Mouse (Mus musculus) embryonic facial prominence, embryonic 14.5 days (tissue): ENCODE data around the gene Stk19. TPM values are rescaled to one million over a fixed set of nuclear protein-coding genes. Genes with fewer than 3 reads are reported as not detected.

Source experiments
- ATAC-seq: fragments of 200-750 bp; cut with Nextera tagmentation; 2 replicates; pipeline ENCODE4 v1.8.0; 2017; ENCODE audit warnings: low read depth, moderate number of reproducible peaks, moderate TSS enrichment
- DNase-seq: peaks from one replicate; pipeline ENCODE4 v3.0.0-alpha.2; 2015; ENCODE audit warnings: low spot score
- H3K27ac ChIP-seq: fragments of 300-500 bp; sonication (generic); replicated peaks from 2 replicates; pipeline ENCODE4 v1.5.1; 2014; ENCODE audit warnings: low read depth, mild to moderate bottlenecking, low read length, moderate library complexity
- H3K27me3 ChIP-seq: fragments of 300-500 bp; sonication (generic); replicated peaks from 2 replicates; pipeline ENCODE4 v1.6.1; 2014; ENCODE audit warnings: low read length; ENCODE audit not compliant: control insufficient read depth, insufficient read depth
- H3K36me3 ChIP-seq: fragments of 300-500 bp; sonication (generic); 2 replicates; pipeline ENCODE4 v1.6.1; 2014; ENCODE audit warnings: low read length, mixed read lengths; ENCODE audit not compliant: control insufficient read depth, insufficient read depth
- H3K4me1 ChIP-seq: fragments of 300-500 bp; sonication (generic); 2 replicates; pipeline ENCODE4 v1.6.1; 2014; ENCODE audit warnings: antibody characterized with exemption, low read length; ENCODE audit not compliant: control insufficient read depth, insufficient read depth
- H3K4me2 ChIP-seq: fragments of 300-500 bp; sonication (generic); 2 replicates; pipeline ENCODE4 v1.6.1; 2014; ENCODE audit warnings: low read depth, mild to moderate bottlenecking, low read length, moderate library complexity, mixed read lengths
- H3K4me3 ChIP-seq: fragments of 300-500 bp; sonication (generic); 2 replicates; pipeline ENCODE4 v1.5.1; 2014; ENCODE audit warnings: low read depth, mild to moderate bottlenecking, low read length
- H3K9ac ChIP-seq: fragments of 300-500 bp; sonication (generic); 2 replicates; pipeline ENCODE4 v1.6.1; 2014; ENCODE audit warnings: low read depth, mild to moderate bottlenecking, low read length, moderate library complexity, mixed read lengths
- H3K9me3 ChIP-seq: fragments of 300-500 bp; sonication (generic); 2 replicates; pipeline ENCODE4 v1.6.1; 2016; ENCODE audit warnings: low read length; ENCODE audit not compliant: control insufficient read depth
- WGBS: fragments of 180-500 bp; shearing (Covaris S2); extraction: QIAGEN DNeasy Blood & Tissue Kit; methylation state at CpG from one replicate; pipeline ENCODE4 v1.1.7; 2014; 5-methylcytosine and 5-hydroxymethylcytosine counted together
- polyA plus RNA-seq: library from polyadenylated mRNA; unstranded; fragments of >200 nt; fragmentation: Nextera tagmentation; extraction: Ambion mirVana; gene quantifications from 2 replicates; pipeline ENCODE4 v1.2.1, GENCODE M21; 2014

Gene Stk19
- polyA plus RNA-seq, 1 experiment from 2014 or later, result 21.7 TPM

GRCm38 (mm10) chr17:34865981-34866380 lies 29.2 kb upstream of the Stk19 start:
- Histone ChIP-seq H3K27me3 (no peaks in the 10 kb centered on the region), H3K36me3 (no peaks in the 10 kb centered on the region), H3K4me2 (no peak overlapping the region), H3K9me3 (no peaks in the 10 kb centered on the region), H3K9ac (no peak overlapping the region), H3K4me1 (no peaks in the 10 kb centered on the region), H3K4me3 (no peak overlapping the region), H3K27ac (no peak overlapping the region)
- ATAC-seq, result no peak
- WGBS, result 51% methylated on average over 7 of the region's 7 CpGs
- DNase-seq, result no peak

- H3K4me2 ChIP-seq, result no peak within 1 kb of the TSS
- no peak within 1 kb of the TSS for H3K4me3 ChIP-seq
- ATAC-seq (no peak), DNase-seq (no peak)
- no peaks in the 10 kb centered on the region for H3K27me3 ChIP-seq
- H3K36me3 ChIP-seq, result 0 out of 2 replicates have a peak, but pooled peaks cover 3% of the 10 kb centered on the region
- H3K9ac ChIP-seq, result no peak within 1 kb of the TSS
- no peaks in the 10 kb centered on the region for H3K9me3 ChIP-seq
- H3K4me1 ChIP-seq, result no peaks in the 10 kb centered on the region
- WGBS, result 68% methylated on average over 8 of the region's 8 CpGs
- H3K27ac ChIP-seq, result no peak within 1 kb of the TSS
Observed at GRCm38 (mm10) chr17:34862416-34863081, 25.8 kb upstream of the Stk19 start, which contains the start of gene Cfb. Gene Cfb, minus strand, starts transcription at chr17:34862518.

DNA sequence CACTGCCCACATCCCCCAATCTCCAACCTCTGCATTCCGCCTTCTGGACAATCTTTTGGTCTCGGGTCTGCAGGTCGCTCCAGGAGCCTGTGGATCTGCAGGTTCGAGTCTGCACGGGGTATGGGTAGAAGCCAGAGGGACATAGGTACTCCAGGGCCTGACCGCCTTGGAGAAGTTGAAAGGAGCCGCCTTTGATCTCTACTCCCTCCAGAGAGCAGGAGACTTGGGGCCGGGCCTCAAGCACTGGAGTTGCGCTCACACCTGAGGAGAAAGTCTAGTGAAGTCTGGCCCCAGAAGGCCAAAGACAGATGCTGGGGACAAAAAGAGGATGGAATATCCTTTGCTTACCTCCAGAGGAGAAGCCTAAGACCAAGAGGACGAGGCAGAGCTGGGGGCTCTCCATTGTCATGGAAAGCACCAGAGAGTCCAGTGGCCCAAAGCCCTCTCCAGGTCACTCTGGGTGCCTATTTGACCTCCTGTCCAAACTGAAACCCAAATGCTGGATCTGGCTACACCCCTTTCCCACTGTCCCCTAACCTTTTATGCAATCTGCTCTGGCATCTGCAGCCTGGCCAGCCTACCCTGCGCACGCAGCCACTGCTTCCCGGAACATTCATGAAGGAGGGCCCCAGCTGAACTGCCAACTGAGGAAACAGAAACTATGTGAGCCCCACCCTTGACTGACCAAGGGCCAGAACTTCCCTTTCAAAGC lies 25.1 kb upstream of the Stk19 start:
- H3K27me3 ChIP-seq, result no peaks in the 10 kb centered on the region

GRCm38 (mm10) chr17:34860514-34860913 lies 23.8 kb upstream of the Stk19 start:
- DNase-seq, result no peak
- 74% methylated on average over 9 of the region's 9 CpGs for WGBS
- no peak overlapping the region for H3K4me3 ChIP-seq
- no peak overlapping the region for H3K27ac ChIP-seq
- no peak for ATAC-seq
- H3K9me3 ChIP-seq, result no peaks in the 10 kb centered on the region
- H3K9ac ChIP-seq, result no peak overlapping the region
- peaks cover 13% of the 10 kb centered on the region; the same call in 1 of the 2 replicates for H3K36me3 ChIP-seq
- H3K4me2 ChIP-seq, result no peak overlapping the region
- H3K27me3 ChIP-seq, result no peaks in the 10 kb centered on the region
- H3K4me1 ChIP-seq, result no peaks in the 10 kb centered on the region

More for the DNA sequence above, 25.1 kb upstream of the Stk19 start:
- no peak overlapping the region for H3K27ac ChIP-seq
- WGBS, result 70% methylated on average over 13 of the region's 13 CpGs
- H3K9ac ChIP-seq, result no peak overlapping the region
- H3K4me2 ChIP-seq, result no peak overlapping the region
- ATAC-seq (no peak), DNase-seq (no peak)
- no peaks in the 10 kb centered on the region for H3K9me3 ChIP-seq
- H3K36me3 ChIP-seq, result 0 out of 2 replicates have a peak, but pooled peaks cover 6% of the 10 kb centered on the region
- H3K4me3 ChIP-seq, result no peak overlapping the region
- no peaks in the 10 kb centered on the region for H3K4me1 ChIP-seq

DNA sequence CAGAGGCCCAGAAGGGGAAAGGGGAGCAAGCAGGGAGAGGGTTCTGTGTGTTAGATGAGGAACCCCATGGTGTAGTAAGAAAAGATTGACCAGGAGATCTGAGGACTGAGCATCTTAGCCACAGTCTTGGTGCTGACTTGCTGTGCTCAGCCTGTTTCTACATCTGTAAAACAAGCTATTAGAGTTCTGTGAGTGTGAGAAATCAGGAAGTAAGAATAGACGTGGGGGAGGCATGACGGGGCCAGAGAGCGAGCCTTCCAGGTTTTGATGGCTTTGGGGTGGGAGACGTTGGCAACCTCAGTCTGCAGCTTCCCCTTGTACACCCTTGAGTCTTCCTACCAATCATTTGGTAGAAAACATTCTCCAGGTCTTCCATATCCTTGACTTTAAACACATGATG lies 21.9 kb upstream of the Stk19 start:
- Histone ChIP-seq H3K9me3 (no peaks in the 10 kb centered on the region), H3K4me1 (no peaks in the 10 kb centered on the region), H3K27ac (no peak overlapping the region), H3K36me3 (peaks cover 31% of the 10 kb centered on the region), H3K4me2 (no peak overlapping the region), H3K9ac (no peak overlapping the region), H3K4me3 (no peak overlapping the region), H3K27me3 (no peaks in the 10 kb centered on the region)
- no peak for ATAC-seq
- WGBS, result 86% methylated on average over 4 of the region's 4 CpGs
- DNase-seq, result no peak

- H3K4me3 ChIP-seq, result no peak overlapping the region
- H3K4me1 ChIP-seq, result peaks cover 7% of the 10 kb centered on the region
- DNase-seq, result peak; percentile 30
- ATAC-seq, result no peak
- WGBS, result 39% methylated on average over 3 of the region's 3 CpGs
- H3K4me2 ChIP-seq, result no peak overlapping the region
- no peaks in the 10 kb centered on the region for H3K9me3 ChIP-seq
- no peak overlapping the region for H3K27ac ChIP-seq
- no peaks in the 10 kb centered on the region for H3K27me3 ChIP-seq
- H3K9ac ChIP-seq, result 0 out of 2 replicates have a peak overlapping the region, but pooled peaks have one; percentile 2
- H3K36me3 ChIP-seq, result peaks cover 48% of the 10 kb centered on the region
Observed at GRCm38 (mm10) chr17:34855825-34856224, 19.1 kb upstream of the Stk19 start.

GRCm38 (mm10) chr17:34854761-34855160 lies 18.0 kb upstream of the Stk19 start:
- peaks cover 48% of the 10 kb centered on the region for H3K36me3 ChIP-seq
- no peaks in the 10 kb centered on the region for H3K27me3 ChIP-seq
- 75% methylated on average over 3 of the region's 3 CpGs for WGBS
- H3K4me3 ChIP-seq, result no peak overlapping the region
- H3K27ac ChIP-seq, result no peak overlapping the region
- no peaks in the 10 kb centered on the region for H3K9me3 ChIP-seq
- H3K9ac ChIP-seq, result no peak overlapping the region
- H3K4me1 ChIP-seq, result peaks cover 8% of the 10 kb centered on the region
- ATAC-seq, result no peak
- no peak for DNase-seq
- no peak overlapping the region for H3K4me2 ChIP-seq

DNA sequence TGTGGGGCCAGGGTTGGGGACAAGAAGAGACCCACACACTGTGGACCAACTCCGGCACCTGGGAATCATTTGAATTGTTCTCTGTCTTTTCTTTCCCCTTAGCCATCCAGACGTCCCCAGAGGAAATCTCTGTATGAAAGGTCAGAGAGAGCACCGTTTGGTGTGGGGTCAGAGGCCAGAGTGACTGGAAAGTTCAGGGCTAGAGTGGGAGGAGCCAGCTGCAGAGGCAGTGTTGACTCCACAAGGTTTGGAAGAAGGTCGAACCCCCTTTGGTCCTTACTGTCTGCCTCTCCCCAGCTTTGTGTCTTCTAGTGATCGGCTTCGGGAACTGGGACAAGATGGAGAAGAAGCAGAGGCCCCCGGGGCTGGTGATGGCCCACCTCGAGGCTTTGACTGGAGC lies 16.8 kb upstream of the Stk19 start:
- H3K9ac ChIP-seq, result no peak overlapping the region
- WGBS, result 52% methylated on average over 8 of the region's 8 CpGs
- H3K4me1 ChIP-seq, result peaks cover 8% of the 10 kb centered on the region
- no peak overlapping the region for H3K4me2 ChIP-seq
- ATAC-seq, result no peak
- H3K4me3 ChIP-seq, result no peak overlapping the region
- H3K36me3 ChIP-seq, result peaks cover 48% of the 10 kb centered on the region
- no peaks in the 10 kb centered on the region for H3K9me3 ChIP-seq
- no peak overlapping the region for H3K27ac ChIP-seq
- DNase-seq, result no peak
- no peaks in the 10 kb centered on the region for H3K27me3 ChIP-seq
